Mouse (Mus musculus): ENCODE data around the gene Rpl27.

DNA sequence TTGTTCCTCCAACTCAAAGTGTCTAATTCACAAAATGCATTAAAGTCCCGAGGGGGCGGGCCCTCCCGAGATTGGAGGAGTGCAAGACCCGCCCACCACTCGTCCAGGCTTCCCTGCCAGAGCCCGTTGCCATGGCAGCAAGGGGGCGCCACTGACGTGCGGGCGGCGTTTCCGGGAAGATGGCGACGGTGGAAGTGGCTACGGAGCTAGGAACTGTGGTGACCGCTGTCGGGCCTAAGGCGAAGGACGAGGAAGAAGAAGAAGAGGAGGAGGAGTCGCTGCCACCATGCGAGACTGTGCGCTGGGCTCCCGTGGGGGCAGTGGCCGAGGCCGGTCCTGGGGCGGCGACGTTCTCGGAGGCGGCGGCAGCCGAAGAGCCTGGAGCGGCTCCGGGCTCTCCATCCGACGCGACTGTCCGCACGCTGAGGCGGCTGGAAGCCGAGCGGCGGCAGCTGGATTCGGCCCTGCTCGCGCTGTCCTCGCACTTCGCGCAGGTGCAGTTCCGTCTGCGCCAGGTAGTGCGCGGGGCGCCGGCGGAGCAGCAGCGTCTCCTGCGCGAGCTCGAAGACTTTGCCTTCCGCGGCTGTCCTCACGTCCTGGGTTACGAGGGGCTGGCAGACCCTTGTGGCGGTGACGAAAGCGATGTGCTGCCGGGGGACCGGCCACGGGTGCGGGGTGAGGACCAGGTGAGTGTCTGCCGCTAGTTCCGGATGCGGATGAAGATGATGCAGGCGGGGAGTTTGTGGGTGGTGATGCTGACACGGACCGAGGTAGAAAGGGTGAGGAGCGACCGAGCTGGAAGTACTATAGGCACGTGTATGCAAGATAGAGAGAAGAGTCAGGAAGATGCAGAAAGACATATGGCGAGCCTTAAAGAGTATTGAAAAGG lies 16.9 kb upstream of the Rpl27 start, which contains the start of the genes Rundc1 and Ptges3l:
- TF ChIP-seq MYC (IDR thresholded peaks at IDR 0.05; ENCODE audit: low read depth, low read length) (no peak), CHD1 (IDR thresholded peaks at IDR 0.05; ENCODE audit: low read depth, low read length) (no peak), CTCF (conservative IDR thresholded peaks at IDR 0.05 in 1 of 2, IDR thresholded peaks at IDR 0.05 in 1 of 2; ENCODE audit: low read depth in 2 of 2, low read length in 2 of 2) (peak in 1 of 2 experiments; percentile 36; a peak in 2 of 4 replicates), ELF1 (IDR thresholded peaks at IDR 0.05; ENCODE audit: low read depth, low read length) (peak; percentile 99), ZC3H11A (IDR thresholded peaks at IDR 0.05; ENCODE audit: low read depth, low read length) (no peak), ZMIZ1 (IDR thresholded peaks at IDR 0.05; ENCODE audit: low read depth, low read length) (no peak; the same call in none of the 2 replicates), MAFK (IDR thresholded peaks at IDR 0.05; ENCODE audit: insufficient replicate concordance, low read length) (no peak)
